Comparison of ENCODE assay signal across 25 mouse cellular contexts in the genomic region with DNA sequence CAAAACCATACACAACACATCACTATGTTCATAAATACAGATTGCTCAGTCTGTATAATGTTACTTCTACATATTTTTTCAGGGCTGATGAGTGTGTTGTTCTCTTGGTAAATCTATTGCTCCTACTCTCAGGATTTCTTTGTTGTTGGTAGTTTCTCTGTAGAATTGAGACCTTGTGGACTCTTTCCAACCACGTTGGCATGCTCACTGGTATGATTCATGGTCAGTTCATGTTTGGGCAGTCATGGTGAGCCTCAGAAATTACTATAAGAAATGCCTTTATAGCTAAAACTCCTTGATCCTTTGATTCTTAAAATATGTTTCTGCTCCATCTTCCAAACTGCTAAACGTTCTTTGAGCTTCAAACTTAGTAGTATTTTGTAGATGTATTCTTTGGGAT.
DNase-seq lines count a peak whose midpoint lies in the region; ATAC-seq lines count a peak whose summit lies in the region.
"Had no signal": no experiment of that assay in that cellular context is flagged by ENCODE, and none has a peak within 500 bp of the region (broad histone marks: within the 10 kb centered on the region; RNA-seq: fewer than 3 reads in every experiment).

No protein-coding gene starts in this region.

- H3K4me1 ChIP-seq in embryonic facial prominence, embryonic 10.5 days, result no peaks in the 10 kb centered on the region
- H3K4me1 ChIP-seq: embryonic facial prominence, embryonic 15.5 days; intestine, embryonic 15.5 days; liver, embryonic 13.5 days; midbrain, embryonic 13.5 days had no signal

- no peaks in the 10 kb centered on the region for H3K9me3 ChIP-seq in embryonic facial prominence, embryonic 10.5 days
- H3K9me3 ChIP-seq: embryonic facial prominence, embryonic 15.5 days; intestine, embryonic 15.5 days; liver, embryonic 13.5 days; midbrain, embryonic 13.5 days had no signal

- ATAC-seq in cerebellum, adult (ENCODE audit: insufficient number of reproducible peaks, low FRiP score, low TSS enrichment), result no peak
- ATAC-seq: CD4-positive, CD25-positive, alpha-beta regulatory T cell, adult 4 months; forebrain, embryonic 16.5 days; hindbrain, embryonic 16.5 days; intestine, embryonic 15.5 days; midbrain, embryonic 13.5 days; Patski had no signal

- H3K27me3 ChIP-seq in embryonic facial prominence, embryonic 10.5 days (replicated peaks; ENCODE audit: low read depth, poor library complexity, severe bottlenecking), result no peaks in the 10 kb centered on the region
- H3K27me3 ChIP-seq: embryonic facial prominence, embryonic 15.5 days; intestine, embryonic 15.5 days; liver, embryonic 13.5 days; midbrain, embryonic 13.5 days had no signal

- H3K4me3 ChIP-seq in embryonic facial prominence, embryonic 10.5 days, result no peak overlapping the region
- H3K4me3 ChIP-seq: embryonic facial prominence, embryonic 15.5 days; intestine, embryonic 15.5 days; liver, embryonic 13.5 days; midbrain, embryonic 13.5 days had no signal

- WGBS in embryonic facial prominence, embryonic 10.5 days, result 82% methylated on average over 2 of the region's 2 CpGs

- no peaks in the 10 kb centered on the region for H3K36me3 ChIP-seq in embryonic facial prominence, embryonic 10.5 days (replicated peaks)
- H3K36me3 ChIP-seq: embryonic facial prominence, embryonic 15.5 days; intestine, embryonic 15.5 days; liver, embryonic 13.5 days; midbrain, embryonic 13.5 days had no signal

- DNase-seq in adrenal gland, adult (ENCODE audit: inconsistent age in 2 of 2, low spot score in 1 of 2), result peak; percentile 13 to 73
- DNase-seq in adrenal gland, postnatal 4 days (ENCODE audit: low spot score in 2 of 2), result no peak
- DNase-seq in cerebellum, postnatal 14 days, result peak; percentile 32 to 36
- DNase-seq in adrenal gland, postnatal 10 days, result peak; percentile 43
- DNase-seq in fibroblast of lung, adult 2 months (ENCODE audit: low read depth), result peak; percentile 84
- no peak for DNase-seq in embryonic facial prominence, embryonic 10.5 days (ENCODE audit: low spot score)
- no peak for DNase-seq in layer of hippocampus, adult 18-20 months (ENCODE audit: low spot score in 2 of 2)
- DNase-seq: gastrocnemius, postnatal 10 days; kidney, adult 9 months; kidney, postnatal 25 days; layer of hippocampus, adult 9-11 months; liver, embryonic 13.5 days; lung, embryonic 14.5 days; right cerebral cortex, postnatal 14 days; thymus, adult 2 months; thymus, postnatal 4 days had no signal

- no peak overlapping the region for H3K27ac ChIP-seq in embryonic facial prominence, embryonic 10.5 days (replicated peaks)
- H3K27ac ChIP-seq: embryonic facial prominence, embryonic 15.5 days; intestine, embryonic 15.5 days; liver, embryonic 13.5 days; midbrain, embryonic 13.5 days; stomach, postnatal 0 days had no signal

Comparison
In these comparisons a context has a peak if more than half of its experiments do, and no peak if none do; other contexts are left out.
1. DNase-seq: peak in adrenal gland, adult (2 of 2), cerebellum, postnatal 14 days (2 of 2), adrenal gland, postnatal 10 days (single experiment) and fibroblast of lung, adult 2 months (single experiment); none in adrenal gland, postnatal 4 days (0 of 2), embryonic facial prominence, embryonic 10.5 days (single experiment) and layer of hippocampus, adult 18-20 months (0 of 2).